Mouse (Mus musculus): ENCODE results near the gene Ndufc2. TPM values are rescaled to one million over a fixed set of nuclear protein-coding genes. Genes with fewer than 3 reads are reported as not detected.
"Not testable (repeated sequence)": the region's sequence is repeated elsewhere in the genome, so short reads cannot be mapped to it uniquely, and the experiment has no call there.

Gene Ndufc2
- polyA plus RNA-seq, 1 experiment from 2014 or later, result 330 TPM

DNA sequence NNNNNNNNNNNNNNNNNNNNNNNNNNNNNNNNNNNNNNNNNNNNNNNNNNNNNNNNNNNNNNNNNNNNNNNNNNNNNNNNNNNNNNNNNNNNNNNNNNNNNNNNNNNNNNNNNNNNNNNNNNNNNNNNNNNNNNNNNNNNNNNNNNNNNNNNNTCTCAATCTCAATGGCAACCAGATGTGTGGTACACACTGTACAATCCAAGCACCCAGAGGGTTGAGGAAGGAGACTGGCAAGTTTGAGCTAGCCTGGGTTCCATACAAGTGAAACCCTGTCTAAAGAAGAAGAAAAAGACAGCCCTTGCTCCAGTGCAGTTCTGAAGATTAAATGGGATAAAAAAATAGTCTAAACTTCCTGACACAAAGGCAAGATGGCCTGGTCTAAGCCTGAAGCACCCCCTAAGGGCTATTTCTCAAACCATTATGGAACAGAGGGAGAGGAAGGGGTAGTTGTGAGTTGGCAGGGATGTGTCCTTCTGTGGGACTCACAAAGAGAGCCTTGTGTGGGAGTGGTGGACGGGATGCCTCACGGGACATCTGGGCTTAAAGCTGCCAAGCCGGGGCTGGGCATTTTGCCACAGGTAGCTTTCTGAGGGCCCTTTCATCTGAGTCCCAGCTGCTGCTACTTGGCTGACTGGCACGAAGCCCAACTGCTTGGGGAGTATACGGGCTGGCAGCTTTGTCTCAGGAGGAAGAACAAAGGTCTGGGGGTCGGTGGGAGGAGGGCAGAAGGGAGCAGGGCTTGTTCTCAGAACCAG lies 46.5 kb downstream of the Ndufc2 start:
- no peaks in the 10 kb centered on the region for H3K36me3 ChIP-seq
- peak overlapping the region; percentile 18; the same call in 1 of the 2 replicates for H3K27ac ChIP-seq (replicated peaks)
- peaks cover 6% of the 10 kb centered on the region for H3K9me3 ChIP-seq (replicated peaks)
- H3K4me1 ChIP-seq, result 0 out of 2 replicates have a peak, but pooled peaks cover 7% of the 10 kb centered on the region
- WGBS, result 58% methylated on average over 6 of the region's 6 CpGs
- no peak for DNase-seq (ENCODE audit: low spot score)
- no peak overlapping the region for H3K4me3 ChIP-seq
- H3K27me3 ChIP-seq (ENCODE audit: low read depth, poor library complexity, severe bottlenecking), result 0 out of 2 replicates have a peak, but pooled peaks cover under 1% of the 10 kb centered on the region

DNA sequence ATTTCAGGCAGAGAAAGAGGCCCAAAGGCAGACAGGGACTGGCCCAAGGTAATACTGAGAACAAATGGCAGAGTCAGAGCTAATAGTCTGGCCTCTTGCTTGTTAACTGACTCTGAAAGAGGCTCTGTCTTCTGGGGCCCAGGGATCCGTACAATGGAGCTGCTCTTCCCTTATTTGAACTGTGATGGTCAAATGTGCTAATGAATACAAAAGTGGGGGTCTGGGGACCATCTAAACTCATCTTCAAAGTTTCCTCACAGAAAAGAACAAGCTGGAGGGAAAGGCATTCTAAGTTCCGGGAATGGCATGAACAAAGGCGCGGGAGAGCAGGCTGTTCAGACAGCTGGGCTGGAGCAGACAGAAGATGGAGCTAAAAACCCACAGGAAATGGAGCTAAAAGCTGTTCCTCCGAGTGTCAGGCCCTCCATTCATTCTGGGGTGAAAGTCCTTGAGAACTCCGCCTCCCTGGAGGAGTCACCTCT lies 47.3 kb downstream of the Ndufc2 start:
- Histone ChIP-seq H3K27ac (replicated peaks) (0 out of 2 replicates have a peak overlapping the region, but pooled peaks have one; percentile 18), H3K27me3 (ENCODE audit: low read depth, poor library complexity, severe bottlenecking) (peaks cover 6% of the 10 kb centered on the region; the same call in 1 of the 2 replicates), H3K4me3 (no peak overlapping the region), H3K4me1 (0 out of 2 replicates have a peak, but pooled peaks cover 7% of the 10 kb centered on the region), H3K36me3 (no peaks in the 10 kb centered on the region), H3K9me3 (replicated peaks) (peaks cover 4% of the 10 kb centered on the region; the same call in 1 of the 2 replicates)
- WGBS, result 68% methylated on average over 6 of the region's 6 CpGs
- no peak for DNase-seq (ENCODE audit: low spot score)

DNA sequence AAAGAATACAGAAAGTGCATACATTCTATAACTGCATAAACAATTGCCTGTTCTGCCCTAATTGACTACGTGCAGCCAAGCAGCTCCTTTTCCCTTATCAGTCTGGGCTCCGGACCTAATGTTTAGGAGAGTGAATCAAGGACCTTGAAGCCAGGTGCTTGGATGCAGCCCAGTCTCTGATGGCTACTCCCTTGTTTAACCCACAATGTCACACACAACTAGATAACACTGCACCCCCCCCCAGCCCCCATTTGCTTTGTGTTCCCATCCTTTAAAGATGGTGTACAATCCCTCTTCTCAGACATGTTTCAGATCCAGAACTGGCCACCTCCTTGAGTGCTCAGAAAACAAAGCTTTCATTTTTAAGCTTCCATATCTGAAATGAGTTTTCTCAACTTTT lies 51.2 kb downstream of the Ndufc2 start, which contains the start of gene Kctd14:
Gene Kctd14 (plus strand): TSS at position 301 of the 400 bp plus-strand sequence.
- H3K27ac ChIP-seq (replicated peaks); H3K9me3 ChIP-seq (replicated peaks); H3K36me3 ChIP-seq; DNase-seq (ENCODE audit: low spot score); H3K4me3 ChIP-seq: not testable (repeated sequence)
- WGBS, result 89% methylated on average over 2 of the region's 2 CpGs
- Histone ChIP-seq H3K27me3 (ENCODE audit: low read depth, poor library complexity, severe bottlenecking) (peaks cover 26% of the 10 kb centered on the region), H3K4me1 (peaks cover 25% of the 10 kb centered on the region)

DNA sequence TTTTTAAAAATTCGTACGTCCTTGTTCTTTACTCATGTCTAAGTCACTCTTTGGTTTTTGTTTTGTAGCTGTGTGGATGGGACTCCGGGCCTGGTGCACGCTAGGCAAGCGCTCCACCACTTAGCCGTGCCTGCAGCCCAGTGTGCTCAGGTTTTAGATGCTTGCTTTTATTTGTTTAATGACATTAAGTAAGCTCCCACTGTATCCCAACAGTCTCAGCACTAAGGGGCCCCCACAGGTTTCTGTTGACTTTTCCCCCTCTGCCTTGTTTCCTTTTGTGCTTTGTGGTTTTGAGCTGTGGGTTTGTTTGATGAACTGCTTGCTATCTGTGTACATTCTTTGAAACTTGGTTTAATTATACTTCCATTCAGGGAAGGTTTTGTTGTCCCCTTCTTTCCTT lies 52.4 kb downstream of the Ndufc2 start:
- H3K4me3 ChIP-seq, result no peak overlapping the region
- H3K27me3 ChIP-seq (ENCODE audit: low read depth, poor library complexity, severe bottlenecking), result peaks cover 26% of the 10 kb centered on the region
- H3K4me1 ChIP-seq, result peaks cover 19% of the 10 kb centered on the region
- no peaks in the 10 kb centered on the region for H3K36me3 ChIP-seq
- WGBS, result 72% methylated on average over 6 of the region's 6 CpGs
- H3K9me3 ChIP-seq (replicated peaks), result peaks cover 4% of the 10 kb centered on the region; the same call in 1 of the 2 replicates
- H3K27ac ChIP-seq (replicated peaks), result no peak overlapping the region
- DNase-seq (ENCODE audit: low spot score), result no peak

DNA sequence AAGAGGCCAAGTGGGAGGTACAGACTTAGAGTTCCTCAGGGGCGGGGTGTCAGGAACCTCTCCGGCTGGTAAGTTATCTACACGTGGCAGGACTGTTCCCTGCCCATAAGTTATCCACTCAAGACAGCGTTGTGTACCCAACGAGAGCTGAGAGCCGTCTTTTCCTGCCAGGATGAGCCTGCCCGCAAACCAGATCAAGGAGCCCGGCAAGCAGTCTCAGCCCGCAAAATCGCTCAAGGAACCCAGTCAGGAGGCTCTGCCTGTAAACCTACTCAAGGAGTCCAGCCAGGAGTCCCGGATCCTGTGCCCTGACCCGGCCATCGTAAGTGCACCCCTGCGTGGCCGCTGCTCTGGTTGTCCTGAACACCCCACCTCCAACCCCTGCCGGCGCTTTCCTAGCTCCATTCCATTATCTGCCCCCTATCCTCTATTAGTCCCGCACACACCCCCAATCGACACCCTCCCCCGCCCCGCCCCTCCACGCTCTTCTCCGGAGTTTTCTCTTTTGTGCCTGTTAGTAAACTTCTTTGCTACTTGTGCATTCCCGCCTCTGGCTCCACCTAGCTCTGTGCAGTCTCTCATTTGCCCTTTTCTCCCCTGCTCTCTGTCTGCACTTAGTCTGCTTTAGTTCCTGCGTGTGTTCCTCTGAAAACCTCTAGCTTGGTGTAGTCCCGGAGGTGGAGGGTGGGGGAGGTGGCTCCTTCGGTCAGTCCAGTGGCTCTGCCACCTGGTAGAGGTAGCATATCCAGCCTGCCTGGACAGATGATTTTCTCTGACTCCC lies 53.5 kb downstream of the Ndufc2 start:
- Histone ChIP-seq H3K9me3 (replicated peaks) (peaks cover 4% of the 10 kb centered on the region; the same call in 1 of the 2 replicates), H3K36me3 (no peaks in the 10 kb centered on the region), H3K4me1 (peaks cover 19% of the 10 kb centered on the region), H3K27ac (replicated peaks) (peak overlapping the region; percentile 69), H3K4me3 (peak overlapping the region; percentile 54), H3K27me3 (ENCODE audit: low read depth, poor library complexity, severe bottlenecking) (peaks cover 26% of the 10 kb centered on the region)
- 11% methylated on average over 27 of the region's 27 CpGs for WGBS
- peak; percentile 29 for DNase-seq (ENCODE audit: low spot score)

DNA sequence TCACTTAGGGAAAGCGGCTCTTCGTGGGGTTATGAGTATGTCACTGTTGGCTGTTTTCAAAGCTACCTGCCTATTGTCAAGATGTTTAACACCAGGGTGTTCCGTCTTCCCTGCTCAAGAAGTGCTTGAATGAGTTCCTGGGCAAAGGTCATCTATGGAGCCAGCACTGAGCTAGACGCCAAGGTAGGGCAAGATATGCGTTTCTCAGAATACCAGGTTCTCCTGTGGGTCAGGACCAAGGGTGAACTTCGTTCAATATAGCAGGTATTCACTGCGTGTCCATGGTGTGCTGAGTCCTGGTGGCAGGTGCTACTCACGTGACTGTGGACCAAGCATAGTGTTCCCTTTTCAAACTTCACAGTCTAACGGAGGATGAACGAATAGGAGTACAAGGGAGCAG lies 55.0 kb downstream of the Ndufc2 start:
- no peak for DNase-seq (ENCODE audit: low spot score)
- H3K27me3 ChIP-seq (ENCODE audit: low read depth, poor library complexity, severe bottlenecking), result peaks cover 26% of the 10 kb centered on the region
- WGBS, result 93% methylated on average over 10 of the region's 10 CpGs

DNA sequence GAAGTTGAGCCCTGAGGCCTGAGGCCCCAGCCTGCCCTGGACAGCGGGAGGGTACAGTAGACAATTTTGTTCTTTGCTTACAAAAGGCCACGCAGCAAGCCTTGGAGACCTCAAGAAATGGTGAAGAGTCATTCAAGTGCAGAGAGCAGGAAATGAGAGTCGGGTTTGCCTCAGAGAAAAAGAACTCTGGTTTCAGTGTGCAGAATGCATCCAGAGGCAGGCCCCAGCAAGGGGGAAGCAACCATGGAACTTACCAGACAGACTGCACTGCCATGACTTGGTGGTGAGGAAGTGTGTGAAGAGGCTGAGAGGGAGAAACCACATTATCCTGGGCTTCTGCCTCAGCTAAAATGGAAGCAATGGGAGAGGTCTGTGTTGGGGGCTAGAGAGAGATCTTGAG lies 55.8 kb downstream of the Ndufc2 start:
- DNase-seq (ENCODE audit: low spot score), result no peak
- no peaks in the 10 kb centered on the region for H3K36me3 ChIP-seq
- 92% methylated on average over 3 of the region's 3 CpGs for WGBS
- H3K27ac ChIP-seq (replicated peaks), result no peak overlapping the region
- peaks cover 19% of the 10 kb centered on the region for H3K4me1 ChIP-seq
- H3K4me3 ChIP-seq, result no peak overlapping the region
- H3K27me3 ChIP-seq (ENCODE audit: low read depth, poor library complexity, severe bottlenecking), result peaks cover 26% of the 10 kb centered on the region
- no peaks in the 10 kb centered on the region for H3K9me3 ChIP-seq (replicated peaks)

More for the DNA sequence above, 55.0 kb downstream of the Ndufc2 start:
- H3K36me3 ChIP-seq, result no peaks in the 10 kb centered on the region
- no peaks in the 10 kb centered on the region for H3K9me3 ChIP-seq (replicated peaks)
- peaks cover 19% of the 10 kb centered on the region for H3K4me1 ChIP-seq
- H3K4me3 ChIP-seq, result no peak overlapping the region
- H3K27ac ChIP-seq (replicated peaks), result no peak overlapping the region

Other genes starting within 250 kb of the Ndufc2 start
- gene Usp35, start 68.0 kb upstream of the Ndufc2 start, polyA plus RNA-seq (2016; fragmentation: Nextera tagmentation; extraction: Ambion mirVana), result 1.5 and 1.7 TPM in 2 replicates
- 4.4 and 5.3 TPM in 2 replicates for gene Kctd21, start 67.7 kb upstream of the Ndufc2 start, polyA plus RNA-seq (2016; fragmentation: Nextera tagmentation; extraction: Ambion mirVana)
- gene Alg8, start 28.4 kb upstream of the Ndufc2 start, polyA plus RNA-seq (2016; fragmentation: Nextera tagmentation; extraction: Ambion mirVana), result 52.3 and 58.3 TPM in 2 replicates
- gene Thrsp, start 17.7 kb downstream of the Ndufc2 start, polyA plus RNA-seq (2016; fragmentation: Nextera tagmentation; extraction: Ambion mirVana), result 0.48 and 0.51 TPM in 2 replicates
- 0.09 and 0.37 TPM in 2 replicates for gene Kctd14, start 51.3 kb downstream of the Ndufc2 start, polyA plus RNA-seq (2016; fragmentation: Nextera tagmentation; extraction: Ambion mirVana)
- gene Ints4, start 81.0 kb downstream of the Ndufc2 start, polyA plus RNA-seq (2016; fragmentation: Nextera tagmentation; extraction: Ambion mirVana), result 57.2 and 63.3 TPM in 2 replicates
- 36.7 and 38.0 TPM in 2 replicates for gene Aamdc, start 179.5 kb downstream of the Ndufc2 start, polyA plus RNA-seq (2016; fragmentation: Nextera tagmentation; extraction: Ambion mirVana)
- gene Rsf1, start 179.9 kb downstream of the Ndufc2 start, polyA plus RNA-seq (2016; fragmentation: Nextera tagmentation; extraction: Ambion mirVana), result 21.3 and 23.6 TPM in 2 replicates